Mouse (Mus musculus) heart, embryonic 14.5 days (tissue): ENCODE measurements around the gene Qtrt2. TPM values are rescaled to one million over a fixed set of nuclear protein-coding genes. Genes with fewer than 3 reads are reported as not detected.

Experiments
- ATAC-seq: fragments of 200-750 bp; cut with Nextera tagmentation; 2 replicates; pipeline ENCODE4 v1.8.0; 2017; ENCODE audit warnings: low read depth, moderate TSS enrichment; ENCODE audit not compliant: insufficient number of reproducible peaks, insufficient read depth, low FRiP score
- H3K27ac ChIP-seq, 2 experiments: fragments of 200-500 bp in 1 of 2; fragments of 300-500 bp in 1 of 2; sonication (generic) in 1 of 2; replicated peaks in 1 of 2; 2 replicates each; pipeline ENCODE4 v1.5.1; 2012 to 2014; ENCODE audit warnings: low read depth in 2 of 2, low read length in 2 of 2, control low read depth in 1 of 2, mild to moderate bottlenecking in 1 of 2, mixed read lengths in 1 of 2; ENCODE audit not compliant: control insufficient read depth in 1 of 2, insufficient read depth in 1 of 2
- H3K27me3 ChIP-seq: fragments of 300-500 bp; sonication (generic); 2 replicates; pipeline ENCODE4 v1.6.1; 2014; ENCODE audit warnings: mild to moderate bottlenecking, low read length, control low read depth; ENCODE audit not compliant: control insufficient read depth, insufficient read depth
- H3K36me3 ChIP-seq: fragments of 300-500 bp; sonication (generic); 2 replicates; pipeline ENCODE4 v1.6.1; 2014; ENCODE audit warnings: mild to moderate bottlenecking, control low read depth, low read length, mixed read lengths; ENCODE audit not compliant: control insufficient read depth, insufficient read depth
- H3K4me1 ChIP-seq, 2 experiments: fragments of 200-500 bp in 1 of 2; fragments of 300-500 bp in 1 of 2; sonication (generic) in 1 of 2; 2 replicates each; pipeline ENCODE4 v1.6.1; 2012 to 2014; ENCODE audit warnings: low read length in 2 of 2, control low read depth in 1 of 2, mixed read lengths in 1 of 2; ENCODE audit not compliant: control insufficient read depth in 2 of 2, insufficient read depth in 2 of 2
- H3K4me2 ChIP-seq: fragments of 300-500 bp; sonication (generic); 2 replicates; pipeline ENCODE4 v1.6.1; 2014; ENCODE audit warnings: mild to moderate bottlenecking, low read length
- H3K4me3 ChIP-seq, 2 experiments: fragments of 200-500 bp in 1 of 2; fragments of 300-500 bp in 1 of 2; sonication (generic) in 1 of 2; 2 replicates each; pipeline ENCODE4 v1.5.1; 2012 to 2014; ENCODE audit warnings: low read length in 2 of 2, mild to moderate bottlenecking in 2 of 2, control low read depth in 1 of 2, low read depth in 1 of 2, moderate library complexity in 1 of 2; ENCODE audit not compliant: control insufficient read depth in 1 of 2, insufficient read depth in 1 of 2
- H3K9ac ChIP-seq: fragments of 300-500 bp; sonication (generic); 2 replicates; pipeline ENCODE4 v1.6.1; 2014; ENCODE audit warnings: mild to moderate bottlenecking, low read length
- H3K9me3 ChIP-seq: fragments of 300-500 bp; sonication (generic); 2 replicates; pipeline ENCODE4 v1.6.1; 2016; ENCODE audit warnings: low read length, control low read depth; ENCODE audit not compliant: control insufficient read depth
- WGBS: fragments of 180-500 bp; shearing (Covaris S2); extraction: QIAGEN DNeasy Blood & Tissue Kit; methylation state at CpG from one replicate; pipeline ENCODE4 v1.1.7; 2014; 5-methylcytosine and 5-hydroxymethylcytosine counted together
- polyA plus RNA-seq: library from polyadenylated mRNA; unstranded; fragments of >200 nt; fragmentation: Nextera tagmentation; extraction: Ambion mirVana; gene quantifications from 2 replicates; pipeline ENCODE4 v1.2.1, GENCODE M21; 2014

Gene Qtrt2
- polyA plus RNA-seq, 1 experiment from 2014 or later, result 19.0 TPM

DNA sequence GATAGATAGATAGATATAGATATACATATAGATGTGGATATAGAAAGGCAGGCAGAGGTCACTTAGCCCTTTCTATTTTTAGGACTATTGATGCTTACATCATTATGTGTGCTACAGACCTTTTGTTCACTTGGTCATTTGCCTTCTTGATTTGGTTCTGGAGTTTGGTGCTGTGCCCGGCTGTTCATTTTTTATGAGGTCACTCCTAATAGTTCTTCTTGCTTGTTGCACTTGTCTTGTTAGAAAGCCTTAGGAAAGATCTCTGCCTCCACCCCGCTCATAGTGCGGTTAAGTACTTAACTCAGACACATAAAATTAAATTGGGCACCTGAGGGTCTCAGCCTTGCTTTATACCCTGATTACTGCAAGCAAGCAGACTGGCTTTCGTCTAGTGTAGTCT is 14.2 kb upstream of the Qtrt2 start:
- H3K36me3 ChIP-seq, result no peaks in the 10 kb centered on the region
- no peak overlapping the region for H3K27ac ChIP-seq
- no peaks in the 10 kb centered on the region for H3K27me3 ChIP-seq
- WGBS, result 91% methylated on average over 4 of the region's 4 CpGs
- H3K4me1 ChIP-seq, result no peaks in the 10 kb centered on the region
- H3K9me3 ChIP-seq, result no peaks in the 10 kb centered on the region
- no peak overlapping the region for H3K9ac ChIP-seq
- no peak overlapping the region for H3K4me2 ChIP-seq
- H3K4me3 ChIP-seq, result no peak overlapping the region
- ATAC-seq, result no peak

DNA sequence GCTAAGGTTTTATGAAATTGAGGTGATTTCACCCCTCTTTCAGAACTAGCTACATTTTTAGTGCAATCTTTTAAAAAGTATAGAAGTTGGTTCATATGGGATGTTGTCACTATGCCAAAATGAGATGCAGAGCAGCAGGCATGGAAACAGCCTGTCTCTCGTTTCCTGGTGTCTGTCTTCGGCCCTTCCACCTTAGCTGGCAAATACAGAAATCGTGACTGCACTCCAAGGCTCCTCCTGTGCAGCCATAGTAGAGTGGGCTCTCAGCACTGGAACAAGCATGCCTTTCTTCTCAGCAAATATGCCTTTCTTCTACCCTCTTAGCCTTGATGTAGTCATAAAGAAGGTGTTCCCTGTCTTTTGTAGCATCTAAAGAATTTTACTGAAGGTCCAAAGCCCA is 9.3 kb upstream of the Qtrt2 start:
- Histone ChIP-seq H3K4me2 (no peak overlapping the region), H3K9ac (no peak overlapping the region), H3K4me1 (no peaks in the 10 kb centered on the region; a peak in 1 of 4 replicates), H3K9me3 (no peaks in the 10 kb centered on the region), H3K4me3 (no peak overlapping the region), H3K36me3 (no peaks in the 10 kb centered on the region), H3K27me3 (no peaks in the 10 kb centered on the region), H3K27ac (no peak overlapping the region)
- ATAC-seq, result no peak
- WGBS, result 69% methylated on average over 3 of the region's 3 CpGs

DNA sequence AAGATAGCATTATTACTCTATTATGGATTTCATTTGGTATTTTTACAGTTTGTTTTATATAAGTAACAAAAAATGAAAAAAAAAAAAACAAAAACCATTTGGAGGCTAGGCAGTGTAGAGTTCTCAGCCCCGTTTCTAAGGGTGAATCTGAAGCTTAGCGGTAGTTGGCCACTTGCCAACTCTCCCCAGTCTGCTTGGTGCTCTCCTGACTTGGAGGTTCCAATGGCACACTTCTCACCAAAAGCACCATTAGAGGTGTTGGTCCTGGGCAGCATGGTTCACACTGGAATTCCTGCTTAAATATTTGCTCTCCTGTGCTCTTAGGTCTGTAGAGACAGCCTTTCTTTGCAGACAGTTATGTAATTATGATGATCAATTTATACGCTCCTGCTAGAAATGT is 8.8 kb upstream of the Qtrt2 start:
- ATAC-seq, result no peak
- no peak overlapping the region for H3K27ac ChIP-seq
- H3K36me3 ChIP-seq, result no peaks in the 10 kb centered on the region
- no peaks in the 10 kb centered on the region; a peak in 1 of 4 replicates for H3K4me1 ChIP-seq
- no peak overlapping the region for H3K4me2 ChIP-seq
- no peak overlapping the region for H3K9ac ChIP-seq
- H3K27me3 ChIP-seq, result no peaks in the 10 kb centered on the region
- 65% methylated on average over 3 of the region's 3 CpGs for WGBS
- H3K4me3 ChIP-seq, result no peak overlapping the region
- no peaks in the 10 kb centered on the region for H3K9me3 ChIP-seq

- Histone ChIP-seq H3K27me3 (no peaks in the 10 kb centered on the region), H3K4me2 (no peak overlapping the region), H3K9me3 (no peaks in the 10 kb centered on the region), H3K27ac (no peak overlapping the region), H3K9ac (no peak overlapping the region), H3K36me3 (no peaks in the 10 kb centered on the region), H3K4me3 (no peak overlapping the region), H3K4me1 (no peaks in the 10 kb centered on the region; a peak in 1 of 4 replicates)
- 83% methylated on average over 8 of the region's 8 CpGs for WGBS
- ATAC-seq, result no peak
Measured at GRCm38 (mm10) chr16:43934856-43935255, 8.2 kb upstream of the Qtrt2 start.

GRCm38 (mm10) chr16:43933041-43933440 is 6.4 kb upstream of the Qtrt2 start:
- Histone ChIP-seq H3K36me3 (no peaks in the 10 kb centered on the region), H3K4me3 (no peak overlapping the region), H3K4me1 (no peaks in the 10 kb centered on the region; a peak in 1 of 4 replicates), H3K27ac (no peak overlapping the region), H3K9me3 (no peaks in the 10 kb centered on the region), H3K9ac (no peak overlapping the region), H3K4me2 (no peak overlapping the region), H3K27me3 (no peaks in the 10 kb centered on the region)
- ATAC-seq, result no peak
- WGBS, result 74% methylated on average over 6 of the region's 6 CpGs

DNA sequence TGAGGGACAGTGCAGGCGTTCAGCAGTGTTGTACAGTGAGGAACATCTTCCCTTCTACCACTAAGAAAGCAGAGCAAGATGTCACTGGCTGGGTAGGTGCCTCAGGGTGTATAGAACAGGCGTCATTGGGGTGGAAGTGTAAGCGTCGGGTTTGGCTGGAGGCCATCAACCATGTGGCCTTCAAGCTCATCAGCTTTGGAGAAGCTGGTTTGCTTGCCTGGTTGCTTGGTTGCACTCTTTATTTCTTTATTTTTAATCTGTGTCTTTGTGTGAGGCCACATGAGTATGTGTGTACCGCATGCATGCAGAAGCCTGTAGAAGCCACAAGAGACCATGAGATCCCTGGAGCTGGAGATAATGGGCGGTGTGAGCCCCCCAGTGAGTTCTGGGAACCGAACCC is 5.7 kb upstream of the Qtrt2 start:
- H3K4me3 ChIP-seq, result no peak overlapping the region
- no peak overlapping the region for H3K9ac ChIP-seq
- ATAC-seq, result no peak
- H3K4me1 ChIP-seq, result no peaks in the 10 kb centered on the region; a peak in 1 of 4 replicates
- H3K27me3 ChIP-seq, result no peaks in the 10 kb centered on the region
- no peak overlapping the region for H3K27ac ChIP-seq
- 81% methylated on average over 7 of the region's 7 CpGs for WGBS
- no peak overlapping the region for H3K4me2 ChIP-seq
- H3K36me3 ChIP-seq, result no peaks in the 10 kb centered on the region
- no peaks in the 10 kb centered on the region for H3K9me3 ChIP-seq

DNA sequence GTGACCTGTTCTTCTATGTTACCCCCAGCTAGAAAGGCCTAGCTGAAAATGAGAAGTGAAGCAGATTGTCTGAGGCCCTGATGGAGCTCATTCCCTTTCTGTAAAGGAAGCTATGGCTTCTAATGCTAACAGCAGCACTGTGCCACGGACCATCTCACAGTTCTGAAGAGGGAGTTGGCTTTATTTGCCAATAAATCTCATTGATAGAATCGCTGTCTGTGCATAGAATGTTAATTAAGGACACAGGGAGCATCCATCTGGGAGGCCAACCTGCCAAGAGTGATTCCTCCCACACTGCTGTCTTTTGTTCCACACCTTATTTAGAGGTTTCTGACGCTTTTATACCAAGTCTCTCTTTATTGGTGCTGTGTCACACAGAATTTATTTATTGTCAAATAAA is 4.9 kb upstream of the Qtrt2 start:
- Histone ChIP-seq H3K9ac (no peak overlapping the region), H3K4me3 (no peak overlapping the region), H3K4me1 (no peaks in the 10 kb centered on the region; a peak in 1 of 4 replicates), H3K27ac (no peak overlapping the region), H3K4me2 (no peak overlapping the region), H3K9me3 (no peaks in the 10 kb centered on the region), H3K27me3 (no peaks in the 10 kb centered on the region), H3K36me3 (no peaks in the 10 kb centered on the region)
- no peak for ATAC-seq
- WGBS, result 81% methylated on average over 3 of the region's 3 CpGs

- no peak overlapping the region for H3K9ac ChIP-seq
- no peak overlapping the region for H3K27ac ChIP-seq
- no peak overlapping the region for H3K4me2 ChIP-seq
- no peaks in the 10 kb centered on the region for H3K9me3 ChIP-seq
- no peak overlapping the region for H3K4me3 ChIP-seq
- no peaks in the 10 kb centered on the region; a peak in 1 of 4 replicates for H3K4me1 ChIP-seq
- ATAC-seq, result no peak
- no peaks in the 10 kb centered on the region for H3K36me3 ChIP-seq
- H3K27me3 ChIP-seq, result no peaks in the 10 kb centered on the region
Measured at GRCm38 (mm10) chr16:43930577-43930976, 4.0 kb upstream of the Qtrt2 start.
